Mouse (Mus musculus): Measurements from ENCODE around the gene Gm867. TPM values are rescaled to one million over a fixed set of nuclear protein-coding genes. Genes with fewer than 3 reads are reported as not detected.

The Gm867 gene
- polyA plus RNA-seq, 1 experiment from 2014 or later, result 0.51 TPM

- Histone ChIP-seq H3K4me3 (ENCODE audit: low read length) (no peak overlapping the region), H3K27ac (ENCODE audit: low read length) (no peak overlapping the region), H3K9me3 (ENCODE audit: control insufficient read depth, low read length) (no peaks in the 10 kb centered on the region), H3K36me3 (ENCODE audit: control insufficient read depth, insufficient read depth, low read length) (no peaks in the 10 kb centered on the region), H3K27me3 (replicated peaks; ENCODE audit: control insufficient read depth, insufficient read depth, low read length) (no peaks in the 10 kb centered on the region), H3K4me1 (ENCODE audit: control insufficient read depth, insufficient read depth, low read length) (peaks cover 22% of the 10 kb centered on the region), H3K9ac (ENCODE audit: low read depth, low read length) (no peak overlapping the region), H3K4me2 (ENCODE audit: low read depth, low read length) (no peak overlapping the region)
- no peak for ATAC-seq
- WGBS, result 73% methylated on average over 13 of the region's 13 CpGs
Measured at GRCm38 (mm10) chr10:75926396-75926795, 14.1 kb downstream of the Gm867 start.

- 71% methylated on average over 2 of the region's 2 CpGs for WGBS
- ATAC-seq, result no peak
- H3K4me1 ChIP-seq (ENCODE audit: control insufficient read depth, insufficient read depth, low read length), result peaks cover 15% of the 10 kb centered on the region
Measured at GRCm38 (mm10) chr10:75924324-75924723, 16.1 kb downstream of the Gm867 start.

GRCm38 (mm10) chr10:75921726-75922560, 18.5 kb downstream of the Gm867 start:
- H3K9me3 ChIP-seq (ENCODE audit: control insufficient read depth, low read length), result no peaks in the 10 kb centered on the region
- peak; percentile 31 for ATAC-seq
- peak overlapping the region; percentile 91 for H3K27ac ChIP-seq (ENCODE audit: low read length)
- peaks cover 22% of the 10 kb centered on the region for H3K4me1 ChIP-seq (ENCODE audit: control insufficient read depth, insufficient read depth, low read length)
- H3K9ac ChIP-seq (ENCODE audit: low read depth, low read length), result peak overlapping the region; percentile 94
- 4% methylated on average over 22 of the region's 22 CpGs for WGBS
- H3K27me3 ChIP-seq (replicated peaks; ENCODE audit: control insufficient read depth, insufficient read depth, low read length), result no peaks in the 10 kb centered on the region
- H3K36me3 ChIP-seq (ENCODE audit: control insufficient read depth, insufficient read depth, low read length), result no peaks in the 10 kb centered on the region
- H3K4me3 ChIP-seq (ENCODE audit: low read length), result peak overlapping the region; percentile 88
- H3K4me2 ChIP-seq (ENCODE audit: low read depth, low read length), result peak overlapping the region; percentile 88

More at GRCm38 (mm10) chr10:75924324-75924723, 16.1 kb downstream of the Gm867 start:
- H3K27ac ChIP-seq (ENCODE audit: low read length), result no peak overlapping the region
- no peaks in the 10 kb centered on the region for H3K9me3 ChIP-seq (ENCODE audit: control insufficient read depth, low read length)
- no peak overlapping the region for H3K9ac ChIP-seq (ENCODE audit: low read depth, low read length)
- H3K36me3 ChIP-seq (ENCODE audit: control insufficient read depth, insufficient read depth, low read length), result no peaks in the 10 kb centered on the region
- no peaks in the 10 kb centered on the region for H3K27me3 ChIP-seq (replicated peaks; ENCODE audit: control insufficient read depth, insufficient read depth, low read length)
- H3K4me3 ChIP-seq (ENCODE audit: low read length), result no peak overlapping the region
- H3K4me2 ChIP-seq (ENCODE audit: low read depth, low read length), result no peak overlapping the region

- Histone ChIP-seq H3K36me3 (ENCODE audit: control insufficient read depth, insufficient read depth, low read length) (no peaks in the 10 kb centered on the region), H3K4me1 (ENCODE audit: control insufficient read depth, insufficient read depth, low read length) (peaks cover 22% of the 10 kb centered on the region), H3K27ac (ENCODE audit: low read length) (peak within 1 kb of the TSS; percentile 91), H3K4me3 (ENCODE audit: low read length) (peak within 1 kb of the TSS; percentile 88), H3K4me2 (ENCODE audit: low read depth, low read length) (peak within 1 kb of the TSS; percentile 88), H3K27me3 (replicated peaks; ENCODE audit: control insufficient read depth, insufficient read depth, low read length) (no peaks in the 10 kb centered on the region), H3K9ac (ENCODE audit: low read depth, low read length) (peak within 1 kb of the TSS; percentile 94), H3K9me3 (ENCODE audit: control insufficient read depth, low read length) (no peaks in the 10 kb centered on the region)
- ATAC-seq, result peak; percentile 93
- WGBS, result under 1% methylated on average over 76 of the region's 76 CpGs
Measured at GRCm38 (mm10) chr10:75921026-75921725, 19.3 kb downstream of the Gm867 start, which contains the start of gene Smarcb1. TSS of gene Smarcb1 (minus strand) at chr10:75921617.

- Histone ChIP-seq H3K4me2 (ENCODE audit: low read depth, low read length) (no peak overlapping the region), H3K9me3 (ENCODE audit: control insufficient read depth, low read length) (no peaks in the 10 kb centered on the region), H3K4me1 (ENCODE audit: control insufficient read depth, insufficient read depth, low read length) (peaks cover 22% of the 10 kb centered on the region), H3K27me3 (replicated peaks; ENCODE audit: control insufficient read depth, insufficient read depth, low read length) (no peaks in the 10 kb centered on the region), H3K27ac (ENCODE audit: low read length) (no peak overlapping the region), H3K9ac (ENCODE audit: low read depth, low read length) (no peak overlapping the region), H3K36me3 (ENCODE audit: control insufficient read depth, insufficient read depth, low read length) (0 out of 2 replicates have a peak, but pooled peaks cover 6% of the 10 kb centered on the region), H3K4me3 (ENCODE audit: low read length) (no peak overlapping the region)
- 79% methylated on average over 5 of the region's 5 CpGs for WGBS
- no peak for ATAC-seq
Measured at GRCm38 (mm10) chr10:75919026-75919425, 21.4 kb downstream of the Gm867 start.

GRCm38 (mm10) chr10:75916840-75917239, 23.6 kb downstream of the Gm867 start:
- 77% methylated on average over 8 of the region's 8 CpGs for WGBS
- Histone ChIP-seq H3K9ac (ENCODE audit: low read depth, low read length) (no peak overlapping the region), H3K4me1 (ENCODE audit: control insufficient read depth, insufficient read depth, low read length) (peaks cover 16% of the 10 kb centered on the region)

GRCm38 (mm10) chr10:75915557-75915956, 24.9 kb downstream of the Gm867 start:
- Histone ChIP-seq H3K9ac (ENCODE audit: low read depth, low read length) (0 out of 2 replicates have a peak overlapping the region, but pooled peaks have one; percentile 6), H3K4me2 (ENCODE audit: low read depth, low read length) (no peak overlapping the region), H3K36me3 (ENCODE audit: control insufficient read depth, insufficient read depth, low read length) (peaks cover 15% of the 10 kb centered on the region; the same call in 1 of the 2 replicates), H3K9me3 (ENCODE audit: control insufficient read depth, low read length) (no peaks in the 10 kb centered on the region), H3K27me3 (replicated peaks; ENCODE audit: control insufficient read depth, insufficient read depth, low read length) (no peaks in the 10 kb centered on the region), H3K27ac (ENCODE audit: low read length) (no peak overlapping the region), H3K4me3 (ENCODE audit: low read length) (no peak overlapping the region), H3K4me1 (ENCODE audit: control insufficient read depth, insufficient read depth, low read length) (peaks cover 15% of the 10 kb centered on the region)
- 71% methylated on average over 7 of the region's 7 CpGs for WGBS
- no peak for ATAC-seq

More at GRCm38 (mm10) chr10:75916840-75917239, 23.6 kb downstream of the Gm867 start:
- no peaks in the 10 kb centered on the region for H3K9me3 ChIP-seq (ENCODE audit: control insufficient read depth, low read length)
- H3K27me3 ChIP-seq (replicated peaks; ENCODE audit: control insufficient read depth, insufficient read depth, low read length), result no peaks in the 10 kb centered on the region
- no peak for ATAC-seq
- H3K4me3 ChIP-seq (ENCODE audit: low read length), result no peak overlapping the region
- H3K4me2 ChIP-seq (ENCODE audit: low read depth, low read length), result no peak overlapping the region
- no peak overlapping the region for H3K27ac ChIP-seq (ENCODE audit: low read length)
- H3K36me3 ChIP-seq (ENCODE audit: control insufficient read depth, insufficient read depth, low read length), result 0 out of 2 replicates have a peak, but pooled peaks cover 6% of the 10 kb centered on the region

- ATAC-seq, result no peak
- Histone ChIP-seq H3K9me3 (ENCODE audit: control insufficient read depth, low read length) (no peaks in the 10 kb centered on the region), H3K27ac (ENCODE audit: low read length) (no peak overlapping the region), H3K36me3 (ENCODE audit: control insufficient read depth, insufficient read depth, low read length) (peaks cover 28% of the 10 kb centered on the region), H3K27me3 (replicated peaks; ENCODE audit: control insufficient read depth, insufficient read depth, low read length) (no peaks in the 10 kb centered on the region), H3K4me3 (ENCODE audit: low read length) (no peak overlapping the region), H3K4me1 (ENCODE audit: control insufficient read depth, insufficient read depth, low read length) (no peaks in the 10 kb centered on the region), H3K9ac (ENCODE audit: low read depth, low read length) (no peak overlapping the region), H3K4me2 (ENCODE audit: low read depth, low read length) (no peak overlapping the region)
- 63% methylated on average over 6 of the region's 6 CpGs for WGBS
Measured at GRCm38 (mm10) chr10:75913013-75913589, 27.4 kb downstream of the Gm867 start.

- no peak overlapping the region for H3K4me3 ChIP-seq (ENCODE audit: low read length)
- no peaks in the 10 kb centered on the region for H3K27me3 ChIP-seq (replicated peaks; ENCODE audit: control insufficient read depth, insufficient read depth, low read length)
- H3K36me3 ChIP-seq (ENCODE audit: control insufficient read depth, insufficient read depth, low read length), result peaks cover 28% of the 10 kb centered on the region
- no peaks in the 10 kb centered on the region for H3K4me1 ChIP-seq (ENCODE audit: control insufficient read depth, insufficient read depth, low read length)
- no peaks in the 10 kb centered on the region for H3K9me3 ChIP-seq (ENCODE audit: control insufficient read depth, low read length)
- no peak overlapping the region for H3K27ac ChIP-seq (ENCODE audit: low read length)
- WGBS, result 87% methylated on average over 2 of the region's 2 CpGs
- H3K4me2 ChIP-seq (ENCODE audit: low read depth, low read length), result no peak overlapping the region
- no peak overlapping the region for H3K9ac ChIP-seq (ENCODE audit: low read depth, low read length)
- no peak for ATAC-seq
Measured at GRCm38 (mm10) chr10:75910698-75911097, 29.8 kb downstream of the Gm867 start.

Measured in intestine, embryonic 16.5 days (tissue).